Mouse (Mus musculus) cerebellum, postnatal 14 days (tissue): ENCODE measurements around the gene Mrpl12.
A peak's percentile ranks its signal among the peaks of the same experiment; 100 is the strongest.
"Not testable (repeated sequence)": the region's sequence is repeated elsewhere in the genome, so short reads cannot be mapped to it uniquely, and the experiment has no call there.

Experiments
- DNase-seq, 2 experiments: peaks; one replicate each; pipeline ENCODE4 v3.0.0; 2021; ENCODE audit warnings: mixed read lengths in 2 of 2

Mrpl12 gene

GRCm38 (mm10) chr11:120510375-120511030 lies 26.1 kb downstream of the Mrpl12 start:
- no peak for DNase-seq

GRCm38 (mm10) chr11:120512790-120513453 lies 28.5 kb downstream of the Mrpl12 start:
- peak; percentile 77 to 85 for DNase-seq

- not testable (repeated sequence) for DNase-seq
Observed at GRCm38 (mm10) chr11:120514262-120514661, 29.8 kb downstream of the Mrpl12 start.

GRCm38 (mm10) chr11:120515611-120516010 lies 31.2 kb downstream of the Mrpl12 start:
- DNase-seq = peak; percentile 96 to 97

- no peak for DNase-seq
Observed at GRCm38 (mm10) chr11:120517147-120517546, 32.7 kb downstream of the Mrpl12 start.

- DNase-seq = no peak
Observed at GRCm38 (mm10) chr11:120518027-120518426, 33.6 kb downstream of the Mrpl12 start.

GRCm38 (mm10) chr11:120518558-120518957 lies 34.1 kb downstream of the Mrpl12 start:
- DNase-seq = no peak

GRCm38 (mm10) chr11:120519738-120520137 lies 35.3 kb downstream of the Mrpl12 start:
- DNase-seq = no peak

- no peak for DNase-seq
Observed at GRCm38 (mm10) chr11:120520498-120520897, 36.1 kb downstream of the Mrpl12 start.

- DNase-seq = peak; percentile 89 to 92
Observed at GRCm38 (mm10) chr11:120520967-120521540, 36.6 kb downstream of the Mrpl12 start.

- no peak for DNase-seq
Observed at GRCm38 (mm10) chr11:120522581-120522980, 38.2 kb downstream of the Mrpl12 start.

- no peak for DNase-seq
Observed at GRCm38 (mm10) chr11:120525959-120526358, 41.5 kb downstream of the Mrpl12 start.

- no peak for DNase-seq
Observed at GRCm38 (mm10) chr11:120527690-120528354, 43.4 kb downstream of the Mrpl12 start.

- DNase-seq = no peak
Observed at GRCm38 (mm10) chr11:120528903-120529302, 44.5 kb downstream of the Mrpl12 start.

- DNase-seq = peak; percentile 30 to 54
Observed at GRCm38 (mm10) chr11:120530085-120530964, 45.9 kb downstream of the Mrpl12 start, which contains the start of gene Gcgr. Gcgr (plus strand) TSS chr11:120530699.

- no peak for DNase-seq
Observed at GRCm38 (mm10) chr11:120531646-120532045, 47.2 kb downstream of the Mrpl12 start.

GRCm38 (mm10) chr11:120534093-120534492 lies 49.7 kb downstream of the Mrpl12 start:
- no peak for DNase-seq

- no peak for DNase-seq
Observed at GRCm38 (mm10) chr11:120535145-120535544, 50.7 kb downstream of the Mrpl12 start.

- DNase-seq = no peak
Observed at GRCm38 (mm10) chr11:120535804-120536203, 51.4 kb downstream of the Mrpl12 start.

- peak; percentile 88 to 92 for DNase-seq
Observed at GRCm38 (mm10) chr11:120538485-120538884, 54.1 kb downstream of the Mrpl12 start.
